Mouse (Mus musculus) liver, adult 2 months (tissue): Measurements from ENCODE around the gene March2.

Experiments used
- CTCF ChIP-seq: fragments of 200-500 bp; IDR thresholded peaks from 2 replicates; pipeline ENCODE4 v1.5.1; 2011; ENCODE audit warnings: low read depth, low read length, control low read depth
- POLR2A ChIP-seq: fragments of 200-500 bp; IDR thresholded peaks from 2 replicates; pipeline ENCODE4 v1.6.1; 2011; ENCODE audit warnings: low read length, control low read depth; ENCODE audit not compliant: insufficient read depth; ENCODE audit errors: extremely low read depth

DNA sequence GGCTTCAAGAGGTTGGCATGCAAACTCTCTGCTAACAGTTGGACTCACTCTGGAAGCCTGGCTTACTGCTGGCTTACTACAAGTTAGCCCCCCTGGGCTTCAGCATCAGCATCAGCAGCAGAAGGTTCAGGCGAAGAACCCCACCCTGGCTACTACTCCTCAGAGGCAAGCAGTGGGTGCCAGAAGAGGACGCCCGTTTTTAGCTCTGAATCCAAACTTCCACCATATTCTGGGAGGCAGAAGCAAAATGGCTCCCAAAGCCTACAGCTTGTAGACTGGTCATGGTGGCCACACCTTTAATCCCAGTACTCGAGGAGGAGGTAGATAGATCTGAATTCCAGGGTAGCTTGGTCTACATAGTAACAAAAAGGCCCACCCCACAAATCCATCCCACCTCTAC lies 74.4 kb downstream of the March2 start:
- TF ChIP-seq POLR2A (no peak), CTCF (no peak)
